Mouse (Mus musculus) megakaryocyte, embryonic 14.5 days (primary cell): Measurements from ENCODE around the gene Chsy1.

ENCODE experiments used
- FLI1 ChIP-seq: IDR thresholded peaks from 2 replicates; pipeline ENCODE4 v1.6.1; 2012; ENCODE audit warnings: low read length, inconsistent platforms, mixed read lengths
- GATA1 ChIP-seq: IDR thresholded peaks from 3 replicates; pipeline ENCODE4 v1.6.1; 2012; ENCODE audit warnings: mixed read lengths, low read length, inconsistent platforms, borderline replicate concordance

- TF ChIP-seq GATA1: no peak
- TF ChIP-seq FLI1: no peak
Measured at GRCm38 (mm10) chr7:66140923-66141570, 31.7 kb downstream of the Chsy1 start.
